Mouse (Mus musculus): ENCODE results near the gene Tmem190. TPM values are rescaled to one million over a fixed set of nuclear protein-coding genes. Genes with fewer than 3 reads are reported as not detected.

Tmem190 gene
- total and polyA plus RNA-seq, 3 experiments = not detected

DNA sequence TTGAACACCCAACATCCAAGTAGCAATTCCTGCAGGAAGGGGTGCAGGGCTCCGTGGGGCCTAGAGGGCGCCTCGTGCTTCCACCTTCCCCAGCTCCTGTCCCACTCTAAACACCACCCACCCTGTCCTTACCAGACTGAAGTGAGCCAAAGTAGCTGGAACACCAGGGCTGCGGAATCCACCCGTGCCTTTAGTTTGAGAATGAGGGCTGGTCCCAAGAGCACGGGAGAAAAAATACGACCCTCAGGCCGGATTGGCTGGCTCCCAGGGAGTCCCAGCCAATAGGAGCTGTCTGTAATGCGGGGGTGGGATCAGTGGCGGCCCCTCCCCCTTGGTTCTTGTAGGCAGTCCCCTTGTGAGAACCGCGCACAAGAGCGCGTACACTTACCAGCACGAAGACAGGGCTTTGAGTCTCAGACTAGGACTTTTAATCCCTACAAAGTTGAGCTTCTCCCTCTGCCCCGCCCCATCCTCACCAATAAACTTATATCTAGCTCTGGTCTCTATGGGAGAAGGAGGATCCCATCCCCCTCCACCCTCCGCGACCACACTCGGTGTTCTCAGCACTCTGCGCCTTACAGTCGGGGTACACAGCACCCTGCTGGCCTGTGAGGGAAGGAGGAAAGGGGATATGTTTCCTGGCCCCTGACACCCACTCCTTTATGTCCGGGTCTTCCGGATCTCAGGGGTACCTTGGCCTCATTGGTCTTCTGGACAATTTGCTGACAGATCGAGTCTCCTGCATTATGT is 29.7 kb upstream of the Tmem190 start, which contains the start of gene Cox6b2:
TSS of gene Cox6b2 (minus strand) at position 274 of the 750 bp plus-strand sequence.
- dilution Hi-C loops (cut with MboI; ENCODE audit: extremely low pct_ligation_motif_present, extremely low pct_unique_long_range_greater_than_20kb, low sequenced_read_pairs) (no loop called here), in situ Hi-C loops (cut with MboI; ENCODE audit: low pct_ligation_motif_present, low pct_unique_long_range_greater_than_20kb, low sequenced_read_pairs) (no loop called here)
- 0 out of 4 replicates have a peak, but pooled peaks cover 0 to 4% of the 10 kb centered on the region in 2 experiments for H3K4me1 ChIP-seq (ENCODE audit: control insufficient read depth in 1 of 2, insufficient read depth in 2 of 2)
- H3K36me3 ChIP-seq (replicated peaks in 1 of 2; ENCODE audit: control insufficient read depth in 1 of 2, insufficient read depth in 1 of 2, low read length in 1 of 2) = peaks cover 0 to 30% of the 10 kb centered on the region in 2 experiments
- no peak for DNase-seq (ENCODE audit: extremely low read depth)
- no peak within 1 kb of the TSS for H3K4me3 ChIP-seq (replicated peaks in 1 of 3; ENCODE audit: low read depth in 2 of 3, low read length in 2 of 3, poor library complexity in 1 of 3)
- H3K4me2 ChIP-seq (ENCODE audit: insufficient read depth, low read depth, poor library complexity, severe bottlenecking) = no peak within 1 kb of the TSS
- H3K9ac ChIP-seq (ENCODE audit: insufficient read depth, low read depth) = no peak within 1 kb of the TSS
- H3K27ac ChIP-seq (ENCODE audit: insufficient read depth, low read depth) = no peak within 1 kb of the TSS
- no peaks in the 10 kb centered on the region for H3K27me3 ChIP-seq (replicated peaks)
- TF ChIP-seq TCF12 (IDR thresholded peaks at IDR 0.05; ENCODE audit: low read depth, low read length) (no peak), SIN3A (IDR thresholded peaks at IDR 0.05; ENCODE audit: low read length) (no peak), ZMIZ1 (IDR thresholded peaks at IDR 0.05; ENCODE audit: low read depth, low read length) (no peak), EP300 (IDR thresholded peaks at IDR 0.05; ENCODE audit: low read length) (no peak), UBTF (IDR thresholded peaks at IDR 0.05; ENCODE audit: low read depth, low read length) (no peak), ZC3H11A (IDR thresholded peaks at IDR 0.05; ENCODE audit: low read depth, low read length) (no peak), RCOR1 (conservative IDR thresholded peaks at IDR 0.05; ENCODE audit: low read depth, low read length) (no peak), TBP (conservative IDR thresholded peaks at IDR 0.05; ENCODE audit: low read depth, low read length) (no peak), CTCF (conservative IDR thresholded peaks at IDR 0.05 in 1 of 2, IDR thresholded peaks at IDR 0.05 in 1 of 2; ENCODE audit: low read depth in 2 of 2, low read length in 2 of 2) (no peak), ZKSCAN1 (IDR thresholded peaks at IDR 0.05; ENCODE audit: borderline replicate concordance, low read depth, low read length) (no peak), MYC (IDR thresholded peaks at IDR 0.05; ENCODE audit: low read depth, low read length) (no peak), SMC3 (IDR thresholded peaks at IDR 0.05; ENCODE audit: low read depth, low read length) (no peak), ELF1 (IDR thresholded peaks at IDR 0.05; ENCODE audit: low read depth, low read length) (no peak), E2F4 (IDR thresholded peaks at IDR 0.05; ENCODE audit: insufficient replicate concordance, low read depth, low read length) (no peak)
- H3K9me3 ChIP-seq (replicated peaks; ENCODE audit: low read length) = no peaks in the 10 kb centered on the region
- no peaks in the 10 kb centered on the region for H3K79me2 ChIP-seq (replicated peaks; ENCODE audit: control insufficient read depth, extremely low read depth, insufficient read depth, poor library complexity, severe bottlenecking)

DNA sequence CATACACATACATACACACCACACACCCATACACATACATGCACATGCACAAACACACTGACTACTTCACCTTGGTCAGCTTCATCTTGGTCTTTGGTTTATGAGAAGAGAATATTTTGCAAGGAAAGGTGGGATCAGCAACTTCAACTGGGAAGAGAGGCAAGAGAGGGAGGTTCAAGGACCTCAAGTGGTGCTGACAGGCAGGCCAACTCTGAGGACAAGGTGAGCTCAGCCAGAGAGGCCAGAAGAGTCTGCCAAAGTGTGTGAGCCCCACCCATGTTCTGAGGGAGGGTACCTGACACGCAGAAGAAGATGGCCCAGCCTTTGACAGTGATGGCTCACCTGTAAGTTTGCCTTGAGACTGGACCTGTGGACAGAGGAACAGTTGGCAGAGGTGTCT is 23.1 kb upstream of the Tmem190 start:
- Histone ChIP-seq H3K36me3 (replicated peaks in 1 of 2; ENCODE audit: control insufficient read depth in 1 of 2, insufficient read depth in 1 of 2, low read length in 1 of 2) (no peaks in the 10 kb centered on the region), H3K4me3 (replicated peaks in 1 of 3; ENCODE audit: low read depth in 2 of 3, low read length in 2 of 3, poor library complexity in 1 of 3) (no peak overlapping the region), H3K79me2 (replicated peaks; ENCODE audit: control insufficient read depth, extremely low read depth, insufficient read depth, poor library complexity, severe bottlenecking) (no peaks in the 10 kb centered on the region), H3K27ac (ENCODE audit: insufficient read depth, low read depth) (no peak overlapping the region), H3K9me3 (replicated peaks; ENCODE audit: low read length) (no peaks in the 10 kb centered on the region), H3K4me2 (ENCODE audit: insufficient read depth, low read depth, poor library complexity, severe bottlenecking) (no peak overlapping the region), H3K4me1 (ENCODE audit: control insufficient read depth in 1 of 2, insufficient read depth in 2 of 2) (no peaks in the 10 kb centered on the region; a peak in 1 of 4 replicates), H3K9ac (ENCODE audit: insufficient read depth, low read depth) (no peak overlapping the region), H3K27me3 (replicated peaks) (peaks cover 2% of the 10 kb centered on the region)
- dilution Hi-C loops (cut with MboI; ENCODE audit: extremely low pct_ligation_motif_present, extremely low pct_unique_long_range_greater_than_20kb, low sequenced_read_pairs) = no loop called here
- TF ChIP-seq E2F4 (IDR thresholded peaks at IDR 0.05; ENCODE audit: insufficient replicate concordance, low read depth, low read length) = no peak
- no peak for TF ChIP-seq TCF12 (IDR thresholded peaks at IDR 0.05; ENCODE audit: low read depth, low read length)
- no peak for TF ChIP-seq MXI1 (IDR thresholded peaks at IDR 0.05; ENCODE audit: low read depth, low read length)
- no peak for TF ChIP-seq KAT2A (IDR thresholded peaks at IDR 0.05; ENCODE audit: insufficient replicate concordance, low read length)
- TF ChIP-seq UBTF (IDR thresholded peaks at IDR 0.05; ENCODE audit: low read depth, low read length) = no peak
- TF ChIP-seq BHLHE40 (IDR thresholded peaks at IDR 0.05; ENCODE audit: low read depth, low read length) = no peak
- no peak for TF ChIP-seq ETS1 (conservative IDR thresholded peaks at IDR 0.05; ENCODE audit: low read depth, low read length)
- no peak for TF ChIP-seq MYC (IDR thresholded peaks at IDR 0.05; ENCODE audit: low read depth, low read length)
- TF ChIP-seq RAD21 (IDR thresholded peaks at IDR 0.05; ENCODE audit: low read depth, low read length) = no peak
- TF ChIP-seq NELFE (IDR thresholded peaks at IDR 0.05; ENCODE audit: low read depth, low read length) = no peak
- no peak for TF ChIP-seq SMC3 (IDR thresholded peaks at IDR 0.05; ENCODE audit: low read depth, low read length)
- no peak for TF ChIP-seq ZNF384 (IDR thresholded peaks at IDR 0.05; ENCODE audit: low read depth, low read length)
- TF ChIP-seq POLR2AphosphoS2 (IDR thresholded peaks at IDR 0.05; ENCODE audit: low read depth, low read length) = no peak
- no peak for TF ChIP-seq MAX (IDR thresholded peaks at IDR 0.05; ENCODE audit: low read length)
- TF ChIP-seq NRF1 (IDR thresholded peaks at IDR 0.05; ENCODE audit: low read depth, low read length) = no peak
- no peak for TF ChIP-seq POLR2A (IDR thresholded peaks at IDR 0.05; ENCODE audit: low read depth, low read length)
- no peak for TF ChIP-seq MAFK (IDR thresholded peaks at IDR 0.05; ENCODE audit: insufficient replicate concordance, low read length)
- TF ChIP-seq MEF2A (IDR thresholded peaks at IDR 0.05; ENCODE audit: borderline replicate concordance, low read depth, low read length) = no peak
- TF ChIP-seq ZKSCAN1 (IDR thresholded peaks at IDR 0.05; ENCODE audit: borderline replicate concordance, low read depth, low read length) = no peak
- no peak for TF ChIP-seq USF1 (IDR thresholded peaks at IDR 0.05; ENCODE audit: low read depth, low read length)
- no peak for DNase-seq (ENCODE audit: extremely low read depth)
- in situ Hi-C loops (cut with MboI; ENCODE audit: low pct_ligation_motif_present, low pct_unique_long_range_greater_than_20kb, low sequenced_read_pairs) = no loop called here

Measured in CH12.LX (cell line).